Mouse (Mus musculus): ENCODE measurements at regions not wholly inside any gene's neighbourhood (a gene's known extent, or its start where the extent isn't known, plus 50 kb on each side); places are given as distances from the start of the nearest gene placed in this dataset.

DNA sequence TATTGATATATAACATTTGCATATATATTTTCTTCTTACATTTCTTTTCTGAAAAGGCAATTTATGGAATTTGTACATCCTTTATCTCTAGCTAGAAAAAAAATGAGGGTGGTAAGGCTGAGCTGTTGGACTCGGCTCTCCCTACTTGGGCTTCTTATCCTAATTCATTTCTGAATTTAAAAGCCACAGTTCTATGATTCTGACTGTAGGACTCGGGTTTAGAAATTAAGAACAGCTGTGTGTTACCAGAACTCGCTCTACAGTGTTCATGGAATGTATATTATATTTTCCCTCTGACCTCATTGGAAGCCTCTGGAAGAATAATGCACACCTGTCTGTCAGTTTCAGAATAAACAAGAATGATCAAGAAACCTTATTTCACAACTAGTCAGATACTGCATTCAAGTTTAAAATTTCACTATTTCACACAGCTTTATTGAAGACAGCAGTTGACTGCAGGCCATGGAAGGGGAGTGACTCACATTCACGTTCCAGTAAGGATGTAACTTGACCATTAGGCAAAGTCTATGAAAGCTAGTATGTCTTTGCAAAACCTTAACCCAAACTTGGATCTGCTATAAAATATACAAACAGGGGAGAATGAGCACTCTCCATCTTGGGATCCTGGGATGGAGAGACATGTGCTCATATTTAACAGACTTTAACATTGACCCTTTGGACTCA lies 207.4 kb downstream of the Papss1 start:
- TF ChIP-seq CTCF (IDR thresholded peaks at IDR 0.05; ENCODE audit: extremely low read depth, insufficient read length, insufficient replicate concordance, low read depth, low read length) (no peak), POLR2A (IDR thresholded peaks at IDR 0.05; ENCODE audit: low read depth, low read length) (no peak)
